Mouse (Mus musculus): ENCODE data around the gene Trpm6.

- TF ChIP-seq HCFC1 (IDR thresholded peaks at IDR 0.05; ENCODE audit: borderline replicate concordance, insufficient read depth, low read length) (no peak), ZC3H11A (IDR thresholded peaks at IDR 0.05; ENCODE audit: borderline replicate concordance, low read depth, low read length) (no peak), ZNF384 (IDR thresholded peaks at IDR 0.05; ENCODE audit: low read depth, low read length) (no peak), MAFK (IDR thresholded peaks at IDR 0.05; ENCODE audit: insufficient read depth, low read depth, low read length) (no peak), CHD2 (IDR thresholded peaks at IDR 0.05; ENCODE audit: low read depth, low read length) (no peak)
Measured at GRCm38 (mm10) chr19:18743946-18744345, 5.8 kb upstream of the Trpm6 start.

All from ES-E14 (cell line).